Mouse (Mus musculus) natural killer cell, adult 2 months (primary cell): Measurements from ENCODE around the gene Thada.
"Not testable (repeated sequence)": the region's sequence is repeated elsewhere in the genome, so short reads cannot be mapped to it uniquely, and the experiment has no call there.

Experiments used
- DNase-seq, 2 experiments: peaks; one replicate each; pipeline ENCODE4 v3.0.0; 2022; ENCODE audit warnings: low spot score in 2 of 2

The Thada gene

GRCm38 (mm10) chr17:84262325-84262979 is 203.6 kb downstream of the Thada start:
- DNase-seq: no peak

- DNase-seq: no peak
Observed at GRCm38 (mm10) chr17:84261010-84261409, 205.0 kb downstream of the Thada start.

GRCm38 (mm10) chr17:84260226-84260625 is 205.8 kb downstream of the Thada start:
- no peak for DNase-seq

GRCm38 (mm10) chr17:84258638-84259261 is 207.3 kb downstream of the Thada start:
- DNase-seq: no peak

- no peak for DNase-seq
Observed at GRCm38 (mm10) chr17:84257927-84258532, 208.0 kb downstream of the Thada start.

GRCm38 (mm10) chr17:84256278-84256819 is 209.7 kb downstream of the Thada start:
- DNase-seq: no peak

- no peak for DNase-seq
Observed at GRCm38 (mm10) chr17:84255841-84256240, 210.2 kb downstream of the Thada start.

- DNase-seq: no peak
Observed at GRCm38 (mm10) chr17:84251426-84251825, 214.6 kb downstream of the Thada start.

GRCm38 (mm10) chr17:84244182-84244920 is 221.7 kb downstream of the Thada start:
- DNase-seq: no peak

- no peak for DNase-seq
Observed at GRCm38 (mm10) chr17:84243759-84244158, 222.2 kb downstream of the Thada start.

- no peak for DNase-seq
Observed at GRCm38 (mm10) chr17:84241308-84241957, 224.6 kb downstream of the Thada start.

GRCm38 (mm10) chr17:84239679-84240292 is 226.2 kb downstream of the Thada start:
- DNase-seq: no peak

- no peak for DNase-seq
Observed at GRCm38 (mm10) chr17:84238174-84238573, 227.8 kb downstream of the Thada start.

GRCm38 (mm10) chr17:84236781-84237557 is 229.0 kb downstream of the Thada start:
- DNase-seq: no peak

GRCm38 (mm10) chr17:84235399-84235928 is 230.5 kb downstream of the Thada start:
- DNase-seq: no peak

GRCm38 (mm10) chr17:84234785-84235184 is 231.2 kb downstream of the Thada start:
- not testable (repeated sequence) for DNase-seq

GRCm38 (mm10) chr17:84233758-84234157 is 232.2 kb downstream of the Thada start:
- DNase-seq: no peak

- peak; percentile 12 to 41 for DNase-seq
Observed at GRCm38 (mm10) chr17:84231361-84231760, 234.6 kb downstream of the Thada start.

- no peak for DNase-seq
Observed at GRCm38 (mm10) chr17:84228223-84228622, 237.8 kb downstream of the Thada start.

- no peak for DNase-seq
Observed at GRCm38 (mm10) chr17:84226681-84227080, 239.3 kb downstream of the Thada start.
